Mouse (Mus musculus) midbrain, embryonic 13.5 days (tissue): ENCODE measurements at regions not wholly inside any gene's neighbourhood (a gene's known extent, or its start where the extent isn't known, plus 50 kb on each side); places are given as distances from the start of the nearest gene placed in this dataset.

Source experiments
- ATAC-seq: fragments of 200-750 bp; cut with Nextera tagmentation; 2 replicates; pipeline ENCODE4 v1.8.0; 2017; ENCODE audit warnings: mild to moderate bottlenecking, moderate TSS enrichment, moderate library complexity
- H3K27ac ChIP-seq: fragments of 300-500 bp; sonication (generic); 2 replicates; pipeline ENCODE4 v1.5.1; 2015; ENCODE audit warnings: inconsistent platforms, mild to moderate bottlenecking, moderate library complexity
- H3K27me3 ChIP-seq: fragments of 300-500 bp; sonication (generic); 2 replicates; pipeline ENCODE4 v1.6.1; 2015; ENCODE audit warnings: mild to moderate bottlenecking, inconsistent platforms
- H3K36me3 ChIP-seq: fragments of 300-500 bp; sonication (generic); 2 replicates; pipeline ENCODE4 v1.6.1; 2015; ENCODE audit warnings: mild to moderate bottlenecking, inconsistent platforms
- H3K4me1 ChIP-seq: fragments of 300-500 bp; sonication (generic); replicated peaks from 2 replicates; pipeline ENCODE4 v1.6.1; 2015; ENCODE audit warnings: inconsistent platforms
- H3K4me2 ChIP-seq: fragments of 300-500 bp; sonication (generic); replicated peaks from 2 replicates; pipeline ENCODE4 v1.6.1; 2015; ENCODE audit warnings: moderate library complexity, mild to moderate bottlenecking, inconsistent platforms
- H3K4me3 ChIP-seq: fragments of 300-500 bp; sonication (generic); replicated peaks from 2 replicates; pipeline ENCODE4 v1.5.1; 2015; ENCODE audit warnings: mild to moderate bottlenecking, inconsistent platforms
- H3K9ac ChIP-seq: fragments of 300-500 bp; sonication (generic); replicated peaks from 2 replicates; pipeline ENCODE4 v1.6.1; 2015; ENCODE audit warnings: mild to moderate bottlenecking, inconsistent platforms
- H3K9me3 ChIP-seq: fragments of 300-500 bp; sonication (generic); 2 replicates; pipeline ENCODE4 v1.6.1; 2016; ENCODE audit warnings: mild to moderate bottlenecking, inconsistent platforms
- WGBS: fragments of 180-500 bp; shearing (Covaris S2); methylation state at CpG from one replicate; pipeline ENCODE4 v1.1.7; 2015; 5-methylcytosine and 5-hydroxymethylcytosine counted together

GRCm38 (mm10) chr1:42025781-42026180 lies 669.8 kb upstream of the Pou3f3 start:
- Histone ChIP-seq H3K4me2 (no peak overlapping the region), H3K9ac (no peak overlapping the region), H3K27me3 (no peaks in the 10 kb centered on the region), H3K36me3 (no peaks in the 10 kb centered on the region), H3K27ac (no peak overlapping the region), H3K4me3 (no peak overlapping the region), H3K4me1 (no peaks in the 10 kb centered on the region), H3K9me3 (no peaks in the 10 kb centered on the region)
- WGBS: 91% methylated on average over 6 of the region's 6 CpGs
- no peak for ATAC-seq

GRCm38 (mm10) chr1:42026423-42026822 lies 669.1 kb upstream of the Pou3f3 start:
- no peak for ATAC-seq
- WGBS: 76% methylated on average over 5 of the region's 5 CpGs
- Histone ChIP-seq H3K4me2 (no peak overlapping the region), H3K9me3 (no peaks in the 10 kb centered on the region; the same call in 1 of the 2 replicates), H3K9ac (no peak overlapping the region), H3K4me1 (no peaks in the 10 kb centered on the region), H3K27me3 (no peaks in the 10 kb centered on the region), H3K27ac (no peak overlapping the region), H3K4me3 (no peak overlapping the region), H3K36me3 (no peaks in the 10 kb centered on the region)

GRCm38 (mm10) chr1:42033786-42034185 lies 661.8 kb upstream of the Pou3f3 start:
- 92% methylated on average over 2 of the region's 2 CpGs for WGBS
- Histone ChIP-seq H3K9ac (no peak overlapping the region), H3K36me3 (no peaks in the 10 kb centered on the region), H3K4me2 (no peak overlapping the region), H3K4me3 (no peak overlapping the region), H3K9me3 (no peaks in the 10 kb centered on the region; the same call in 1 of the 2 replicates), H3K4me1 (no peaks in the 10 kb centered on the region), H3K27me3 (no peaks in the 10 kb centered on the region), H3K27ac (no peak overlapping the region)
- no peak for ATAC-seq

GRCm38 (mm10) chr1:42035371-42035770 lies 660.2 kb upstream of the Pou3f3 start:
- 86% methylated on average over 4 of the region's 4 CpGs for WGBS
- no peaks in the 10 kb centered on the region; the same call in 1 of the 2 replicates for H3K9me3 ChIP-seq
- H3K4me1 ChIP-seq: no peaks in the 10 kb centered on the region
- no peak overlapping the region for H3K4me3 ChIP-seq
- ATAC-seq: no peak
- no peak overlapping the region for H3K27ac ChIP-seq
- no peaks in the 10 kb centered on the region for H3K36me3 ChIP-seq
- H3K4me2 ChIP-seq: no peak overlapping the region
- no peaks in the 10 kb centered on the region for H3K27me3 ChIP-seq
- no peak overlapping the region for H3K9ac ChIP-seq

- no peak overlapping the region for H3K4me2 ChIP-seq
- ATAC-seq: no peak
- no peak overlapping the region for H3K9ac ChIP-seq
- H3K27me3 ChIP-seq: no peaks in the 10 kb centered on the region
- no peak overlapping the region for H3K4me3 ChIP-seq
- WGBS: 79% methylated on average over 2 of the region's 2 CpGs
- no peaks in the 10 kb centered on the region for H3K36me3 ChIP-seq
- no peaks in the 10 kb centered on the region for H3K9me3 ChIP-seq
- no peak overlapping the region for H3K27ac ChIP-seq
- H3K4me1 ChIP-seq: no peaks in the 10 kb centered on the region
Measured at GRCm38 (mm10) chr1:42041544-42041943, 654.0 kb upstream of the Pou3f3 start.

- Histone ChIP-seq H3K4me2 (no peak overlapping the region), H3K27ac (no peak overlapping the region), H3K36me3 (no peaks in the 10 kb centered on the region), H3K9ac (no peak overlapping the region), H3K4me1 (no peaks in the 10 kb centered on the region), H3K9me3 (0 out of 2 replicates have a peak, but pooled peaks cover 3% of the 10 kb centered on the region), H3K4me3 (no peak overlapping the region), H3K27me3 (no peaks in the 10 kb centered on the region)
- ATAC-seq: no peak
Measured at GRCm38 (mm10) chr1:42058494-42058893, 637.1 kb upstream of the Pou3f3 start.

GRCm38 (mm10) chr1:42070064-42070463 lies 625.5 kb upstream of the Pou3f3 start:
- H3K4me1 ChIP-seq: no peaks in the 10 kb centered on the region
- H3K9ac ChIP-seq: no peak overlapping the region
- no peak overlapping the region for H3K4me3 ChIP-seq
- H3K27ac ChIP-seq: no peak overlapping the region
- no peaks in the 10 kb centered on the region for H3K36me3 ChIP-seq
- no peaks in the 10 kb centered on the region for H3K9me3 ChIP-seq
- H3K27me3 ChIP-seq: no peaks in the 10 kb centered on the region
- no peak overlapping the region for H3K4me2 ChIP-seq
- WGBS: 82% methylated on average over 5 of the region's 5 CpGs
- no peak for ATAC-seq

- Histone ChIP-seq H3K36me3 (no peaks in the 10 kb centered on the region), H3K4me1 (0 out of 2 replicates have a peak, but pooled peaks cover 8% of the 10 kb centered on the region), H3K27me3 (no peaks in the 10 kb centered on the region), H3K9me3 (no peaks in the 10 kb centered on the region), H3K27ac (no peak overlapping the region), H3K4me2 (no peak overlapping the region), H3K4me3 (no peak overlapping the region), H3K9ac (no peak overlapping the region)
- WGBS: 8% methylated on average over 2 of the region's 2 CpGs
- ATAC-seq: no peak
Measured at GRCm38 (mm10) chr1:42096026-42096425, 599.5 kb upstream of the Pou3f3 start.

- 78% methylated on average over 2 of the region's 2 CpGs for WGBS
- Histone ChIP-seq H3K9me3 (no peaks in the 10 kb centered on the region), H3K4me3 (no peak overlapping the region), H3K9ac (no peak overlapping the region), H3K4me1 (0 out of 2 replicates have a peak, but pooled peaks cover 8% of the 10 kb centered on the region), H3K27me3 (no peaks in the 10 kb centered on the region), H3K27ac (no peak overlapping the region), H3K4me2 (no peak overlapping the region), H3K36me3 (no peaks in the 10 kb centered on the region)
- ATAC-seq: no peak
Measured at GRCm38 (mm10) chr1:42098580-42098979, 597.0 kb upstream of the Pou3f3 start.

- WGBS: 4% methylated on average over 5 of the region's 5 CpGs
Measured at GRCm38 (mm10) chr1:42107521-42107920, 588.0 kb upstream of the Pou3f3 start.

GRCm38 (mm10) chr1:42107925-42108324 lies 587.6 kb upstream of the Pou3f3 start:
- Histone ChIP-seq H3K27me3 (no peaks in the 10 kb centered on the region), H3K4me2 (no peak overlapping the region), H3K36me3 (no peaks in the 10 kb centered on the region), H3K9ac (no peak overlapping the region), H3K9me3 (no peaks in the 10 kb centered on the region), H3K4me3 (no peak overlapping the region), H3K4me1 (0 out of 2 replicates have a peak, but pooled peaks cover 4% of the 10 kb centered on the region), H3K27ac (no peak overlapping the region)
- 43% methylated on average over 1 of the region's 1 CpGs for WGBS
- no peak for ATAC-seq

More at GRCm38 (mm10) chr1:42107521-42107920, 588.0 kb upstream of the Pou3f3 start:
- Histone ChIP-seq H3K36me3 (no peaks in the 10 kb centered on the region), H3K27me3 (no peaks in the 10 kb centered on the region), H3K4me3 (no peak overlapping the region), H3K9ac (no peak overlapping the region), H3K9me3 (no peaks in the 10 kb centered on the region), H3K4me2 (no peak overlapping the region), H3K4me1 (0 out of 2 replicates have a peak, but pooled peaks cover 4% of the 10 kb centered on the region), H3K27ac (no peak overlapping the region)
- no peak for ATAC-seq

- Histone ChIP-seq H3K4me2 (no peak overlapping the region), H3K9ac (no peak overlapping the region), H3K27me3 (no peaks in the 10 kb centered on the region), H3K4me3 (no peak overlapping the region), H3K4me1 (0 out of 2 replicates have a peak, but pooled peaks cover 4% of the 10 kb centered on the region), H3K36me3 (no peaks in the 10 kb centered on the region), H3K9me3 (peaks cover 6% of the 10 kb centered on the region; the same call in 1 of the 2 replicates), H3K27ac (no peak overlapping the region)
- ATAC-seq: no peak
- 59% methylated on average over 13 of the region's 13 CpGs for WGBS
Measured at GRCm38 (mm10) chr1:42152175-42152790, 543.3 kb upstream of the Pou3f3 start.

- 64% methylated on average over 3 of the region's 3 CpGs for WGBS
- H3K4me1 ChIP-seq: 0 out of 2 replicates have a peak, but pooled peaks cover 4% of the 10 kb centered on the region
- no peaks in the 10 kb centered on the region for H3K36me3 ChIP-seq
- no peaks in the 10 kb centered on the region for H3K27me3 ChIP-seq
- no peak overlapping the region for H3K9ac ChIP-seq
- H3K4me2 ChIP-seq: no peak overlapping the region
- no peak overlapping the region for H3K4me3 ChIP-seq
- no peak overlapping the region for H3K27ac ChIP-seq
- H3K9me3 ChIP-seq: peaks cover 6% of the 10 kb centered on the region; the same call in 1 of the 2 replicates
- no peak for ATAC-seq
Measured at GRCm38 (mm10) chr1:42152916-42153315, 542.7 kb upstream of the Pou3f3 start.
